Mouse (Mus musculus): ENCODE results near the gene Dmrtc2. TPM values are rescaled to one million over a fixed set of nuclear protein-coding genes. Genes with fewer than 3 reads are reported as not detected.

Dmrtc2 gene
- total RNA-seq, 2 experiments from 2014 or later, result not detected

DNA sequence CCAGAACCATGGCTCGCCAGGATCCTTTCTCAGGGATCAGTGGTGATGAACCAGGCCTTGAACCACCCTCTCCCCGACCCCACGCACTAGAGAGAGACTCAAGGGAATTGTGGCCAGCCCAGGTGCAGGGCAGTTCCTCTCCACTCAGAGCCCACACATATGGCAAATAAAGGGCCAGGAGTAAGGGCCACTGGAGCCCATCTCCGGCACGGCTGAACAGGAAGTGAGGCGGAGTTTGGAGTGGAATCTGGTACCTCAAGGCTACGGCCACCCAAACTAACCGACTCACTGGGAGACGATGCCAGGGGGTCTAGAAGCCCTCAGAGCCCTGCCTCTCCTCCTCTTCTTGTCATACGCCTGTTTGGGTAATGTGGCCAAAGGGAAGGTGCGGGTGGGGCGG is 27.4 kb downstream of the Dmrtc2 start, which contains the start of gene Cd79a:
Gene Cd79a (plus strand): TSS at position 158 of the 400 bp plus-strand sequence.
- DNase-seq, result no peak
- intact Hi-C loops (cut with DNase I), result no loop called here

GRCm38 (mm10) chr7:24897959-24898358 is 28.1 kb downstream of the Dmrtc2 start:
- no peak for DNase-seq
- intact Hi-C loops (cut with DNase I), result no loop called here

DNA sequence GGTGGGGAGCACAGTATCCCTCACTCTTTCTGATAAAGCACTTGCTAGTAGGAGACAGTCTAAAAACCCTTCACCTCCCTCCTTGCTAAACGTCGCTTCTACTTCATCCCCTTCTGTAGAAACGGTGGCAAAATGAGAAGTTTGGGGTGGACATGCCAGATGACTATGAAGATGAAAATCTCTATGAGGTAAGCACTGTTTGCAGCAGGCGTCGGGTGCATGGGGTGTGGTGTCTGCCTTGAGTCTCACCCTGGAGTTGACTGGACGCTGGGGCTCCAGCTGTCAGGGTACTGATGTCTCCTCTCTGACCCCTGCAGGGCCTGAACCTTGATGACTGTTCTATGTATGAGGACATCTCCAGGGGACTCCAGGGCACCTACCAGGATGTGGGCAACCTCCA is 31.3 kb downstream of the Dmrtc2 start:
- DNase-seq, result no peak
- intact Hi-C loops (cut with DNase I), result loop anchor here (10.0 kb wide), 1 partner anchor 174 kb away; the partner anchor contains the start of genes Grik5 and Zfp574

DNA sequence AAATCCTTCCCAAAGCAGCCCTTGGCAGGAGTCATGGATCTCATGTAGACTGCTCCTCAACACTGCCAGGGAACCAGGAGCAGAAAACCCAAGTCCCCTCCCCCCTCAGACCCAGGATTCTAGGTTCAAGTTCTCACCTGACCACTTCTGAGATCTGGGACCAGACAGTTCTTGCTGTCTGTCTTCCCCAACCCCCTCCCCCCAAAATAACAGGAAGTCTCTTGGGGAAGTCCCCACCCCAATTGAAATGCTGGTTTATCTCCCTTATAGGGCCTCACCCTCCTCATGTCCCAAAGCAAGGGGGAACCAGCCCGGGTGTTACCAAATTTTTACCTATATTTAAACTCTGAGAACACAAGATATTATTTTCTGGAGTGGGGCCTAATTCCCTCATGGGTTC is 32.0 kb downstream of the Dmrtc2 start:
- no peak for DNase-seq
- intact Hi-C loops (cut with DNase I), result loop anchor here (10.0 kb wide), 1 partner anchor 173 kb away; the partner anchor contains the start of genes Grik5 and Zfp574

GRCm38 (mm10) chr7:24902264-24902629 is 32.4 kb downstream of the Dmrtc2 start:
- intact Hi-C loops (cut with DNase I), result loop anchor here (10.0 kb wide), 1 partner anchor 173 kb away; the partner anchor contains the start of genes Grik5 and Zfp574
- no peak for DNase-seq

DNA sequence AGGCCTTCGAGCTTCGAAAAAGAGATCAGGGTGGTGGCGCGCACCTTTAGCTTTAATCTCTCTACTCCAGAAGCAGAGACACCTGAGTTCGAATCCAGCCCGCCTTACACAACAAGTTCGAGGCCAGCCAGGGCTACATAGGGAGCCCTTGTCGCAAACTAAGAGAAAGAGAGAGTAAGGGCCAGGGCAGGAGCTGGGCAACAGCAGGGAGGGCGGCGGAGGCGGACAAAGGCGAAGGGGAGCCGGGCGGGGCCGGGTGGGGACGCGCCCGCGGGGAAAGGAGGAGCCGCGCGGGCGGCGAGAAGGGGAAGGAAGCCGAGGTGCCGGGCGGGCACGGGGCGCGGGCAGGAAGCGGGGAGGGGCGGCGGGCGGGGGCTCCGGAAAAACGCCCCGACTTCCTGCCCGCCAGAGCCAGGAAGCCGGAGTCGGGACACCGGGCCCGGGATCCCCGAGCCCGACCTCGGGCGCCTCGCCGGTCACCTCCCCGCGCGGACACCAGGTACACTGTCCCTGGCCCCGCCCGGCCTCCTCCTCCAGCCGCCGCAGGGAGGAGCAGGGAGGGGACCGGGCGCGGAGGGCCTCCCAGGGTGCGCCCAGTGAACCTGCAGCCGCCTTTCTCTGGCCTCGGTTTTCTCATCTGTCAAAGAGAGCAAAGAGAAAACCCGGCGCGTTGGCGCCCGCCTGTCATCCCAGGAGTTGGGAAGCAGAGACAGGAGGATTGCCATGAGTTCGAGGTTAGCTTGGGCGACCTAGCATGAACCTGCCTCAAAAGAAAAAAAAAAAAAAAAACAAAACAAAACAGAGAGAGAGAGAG is 33.0 kb downstream of the Dmrtc2 start, which contains the start of gene Arhgef1:
Gene Arhgef1 (plus strand): TSS at position 283 of the 814 bp plus-strand sequence.
- intact Hi-C loops (cut with DNase I), result loop anchor here (10.0 kb wide), 1 partner anchor 172 kb away; the partner anchor contains the start of genes Grik5 and Zfp574
- peak; percentile 53 to 58 for DNase-seq

- DNase-seq, result no peak
- intact Hi-C loops (cut with DNase I), result loop anchor here (10.0 kb wide), 1 partner anchor 171 kb away; the partner anchor contains the start of genes Grik5 and Zfp574
These were observed 33.6 kb downstream of the Dmrtc2 start for GRCm38 (mm10) chr7:24903444-24903825.

GRCm38 (mm10) chr7:24904070-24904483 is 34.2 kb downstream of the Dmrtc2 start:
- intact Hi-C loops (cut with DNase I), result loop anchor here (2.0 to 10.0 kb wide), 2 partner anchors 13 to 171 kb away; partner anchors contain the start of genes Grik5 and Zfp574
- peak; percentile 90 to 96 for DNase-seq

DNA sequence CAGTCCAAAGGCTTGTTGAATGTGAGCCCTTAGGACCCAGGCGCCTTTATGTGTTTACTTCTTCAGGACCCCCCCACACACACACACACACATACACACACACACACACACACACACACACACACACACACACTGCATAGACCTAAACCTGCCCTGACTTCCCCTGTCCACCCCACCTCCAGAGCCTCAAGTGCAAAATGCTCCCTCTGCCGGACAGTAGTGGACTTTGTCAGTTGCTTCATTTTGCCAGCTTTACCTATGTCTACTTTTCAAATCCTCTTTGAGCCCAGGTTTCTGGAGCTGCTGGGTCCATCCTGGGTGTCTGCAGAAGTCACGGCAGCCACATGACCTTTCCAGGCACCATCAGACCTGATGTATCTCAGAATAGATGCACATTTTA is 35.1 kb downstream of the Dmrtc2 start:
- DNase-seq, result no peak
- intact Hi-C loops (cut with DNase I), result loop anchor here (2.0 to 10.0 kb wide), 2 partner anchors 14 to 170 kb away; partner anchors contain the start of genes Grik5 and Zfp574

GRCm38 (mm10) chr7:24906551-24906950 is 36.7 kb downstream of the Dmrtc2 start:
- no peak for DNase-seq
- intact Hi-C loops (cut with DNase I), result loop anchor here (10.0 kb wide), 1 partner anchor 168 kb away; the partner anchor contains the start of genes Grik5 and Zfp574

DNA sequence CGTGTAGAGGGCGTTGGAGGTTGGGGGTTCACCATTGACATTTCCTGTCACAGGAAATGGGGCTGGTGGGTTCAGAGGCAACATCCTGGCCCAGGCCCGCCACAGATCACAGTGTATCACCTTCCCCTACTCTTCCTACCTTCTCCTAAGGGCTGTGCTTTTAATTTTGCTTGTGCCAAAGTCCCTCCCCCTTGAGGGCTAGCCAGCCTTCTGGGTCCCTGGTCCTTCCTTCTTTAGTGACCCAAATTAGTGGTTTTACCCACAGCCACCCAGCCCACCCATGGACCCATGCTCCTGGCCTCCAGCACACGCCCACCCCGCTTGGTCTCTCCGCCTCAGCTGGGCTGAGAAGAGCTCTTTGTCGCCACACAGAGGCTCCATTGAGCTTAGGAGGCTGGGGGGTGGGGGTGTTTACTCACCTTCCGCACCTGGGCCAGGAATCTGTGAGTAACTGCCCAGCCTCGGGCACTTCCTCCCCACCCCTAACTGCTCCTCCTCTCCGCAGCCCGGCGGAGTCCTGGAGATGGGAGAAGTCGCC is 37.4 kb downstream of the Dmrtc2 start:
- intact Hi-C loops (cut with DNase I), result loop anchor here (10.0 kb wide), 1 partner anchor 168 kb away; the partner anchor contains the start of genes Grik5 and Zfp574

GRCm38 (mm10) chr7:24912480-24912879 is 42.6 kb downstream of the Dmrtc2 start:
- DNase-seq, result no peak
- intact Hi-C loops (cut with DNase I), result no loop called here

More for the DNA sequence above, 37.4 kb downstream of the Dmrtc2 start:
- no peak for DNase-seq

DNA sequence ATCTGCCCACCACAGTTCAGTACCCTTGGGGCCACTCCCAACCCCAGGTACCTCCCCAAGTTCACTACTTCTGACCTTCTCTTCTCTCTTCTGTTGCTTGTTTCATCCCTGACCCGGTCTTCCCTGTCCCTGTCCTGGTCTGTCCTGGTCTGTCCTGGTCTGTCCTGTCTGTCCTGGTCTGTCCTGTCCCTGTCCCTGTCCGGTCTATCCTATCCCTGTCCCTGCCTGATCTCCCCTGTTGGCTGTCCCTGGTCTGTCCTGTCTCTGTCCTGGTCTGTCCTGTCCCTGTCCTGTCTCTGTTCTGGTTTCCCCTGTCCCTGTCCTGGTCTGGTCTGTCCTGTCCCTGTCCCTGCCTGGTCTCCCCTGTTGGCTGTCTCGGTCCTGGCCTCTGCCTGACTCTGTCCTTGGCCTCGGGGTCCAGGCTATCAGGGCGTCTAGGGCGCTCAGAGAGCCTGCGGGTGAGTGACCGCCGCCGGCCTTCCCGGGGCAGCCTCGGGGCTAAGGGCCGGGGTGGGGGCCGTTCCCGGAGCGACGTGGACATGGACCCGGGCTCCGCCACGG is 49.0 kb downstream of the Dmrtc2 start:
- intact Hi-C loops (cut with DNase I), result no loop called here
- no peak for DNase-seq

DNA sequence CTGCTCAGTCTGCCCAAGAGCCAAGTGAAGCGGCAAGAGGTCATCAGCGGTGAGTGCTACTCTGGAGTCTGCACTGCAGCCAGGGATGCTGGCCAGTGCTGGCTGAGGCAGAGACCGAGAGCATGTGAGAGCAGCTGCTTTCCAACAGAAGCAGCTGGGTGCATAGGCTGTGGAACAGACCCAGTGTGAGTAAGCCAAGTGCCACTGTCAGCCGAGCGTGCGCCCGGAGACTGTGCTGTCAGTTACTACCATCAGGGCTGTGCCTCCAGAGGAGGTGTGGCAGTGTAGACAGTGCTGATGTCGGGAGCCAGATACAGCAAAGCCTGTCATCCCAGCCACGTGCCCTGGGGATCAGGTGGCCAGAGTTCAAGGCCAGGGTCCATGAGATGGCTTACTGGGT is 49.9 kb downstream of the Dmrtc2 start:
- DNase-seq, result peak in 1 of 2 experiments; percentile 62
- intact Hi-C loops (cut with DNase I), result no loop called here

Other genes with a start within 250 kb of the Dmrtc2 start
- not detected for gene Lypd3, start 233.5 kb upstream of the Dmrtc2 start, total RNA-seq (2021)
- gene Tex101, start 193.4 kb upstream of the Dmrtc2 start, total RNA-seq (2021), result not detected
- not detected for gene BC049730, start 160.8 kb upstream of the Dmrtc2 start, total RNA-seq (2021)
- not detected for gene Gm4763, start 143.1 kb upstream of the Dmrtc2 start, total RNA-seq (2021)
- gene Cd177, start 109.7 kb upstream of the Dmrtc2 start, total RNA-seq (2021), result not detected
- not detected for gene Ceacam10, start 92.9 kb upstream of the Dmrtc2 start, total RNA-seq (2021)
- not detected for gene Gm9844, start 7.8 kb upstream of the Dmrtc2 start, total RNA-seq (2021)
- gene Lypd4, start 116 bp upstream of the Dmrtc2 start, total RNA-seq (2021), result not detected
- gene Rps19, start 14.3 kb downstream of the Dmrtc2 start, total RNA-seq (2021), result 100 to 1,000 TPM; 283 to 298 TPM
- under 1 TPM in 1 of 2 experiments, not detected in 1; 0.23 TPM for gene Cd79a, start 27.3 kb downstream of the Dmrtc2 start, total RNA-seq (2021)
- gene Arhgef1, start 32.9 kb downstream of the Dmrtc2 start, total RNA-seq (2021), result 10 to 100 TPM; 28.6 to 31.6 TPM
- not detected for gene Gm4881, start 74.4 kb downstream of the Dmrtc2 start, total RNA-seq (2021)
- gene Rabac1, start 102.7 kb downstream of the Dmrtc2 start, total RNA-seq (2021), result 100 to 1,000 TPM; 188 to 189 TPM
- gene Atp1a3, start 135.9 kb downstream of the Dmrtc2 start, total RNA-seq (2021), result under 1 TPM; 0.08 to 0.15 TPM
- 1 to 10 TPM; 2.6 to 3.2 TPM for gene Grik5, start 202.3 kb downstream of the Dmrtc2 start, total RNA-seq (2021)
- gene Zfp574, start 202.5 kb downstream of the Dmrtc2 start, total RNA-seq (2021), result 1 to 10 TPM; 6.0 to 8.0 TPM

Measured in gastrocnemius, postnatal 36 days (tissue).